Mouse (Mus musculus) neural tube, embryonic 13.5 days (tissue): ENCODE measurements at regions not wholly inside any gene's neighbourhood (a gene's known extent, or its start where the extent isn't known, plus 50 kb on each side); places are given as distances from the start of the nearest gene placed in this dataset.
A peak's percentile ranks its signal among the peaks of the same experiment; 100 is the strongest.

ENCODE experiments used
- ATAC-seq: fragments of 200-750 bp; cut with Nextera tagmentation; 2 replicates; pipeline ENCODE4 v1.8.0; 2017; ENCODE audit warnings: low read depth, mild to moderate bottlenecking, moderate TSS enrichment, moderate library complexity
- H3K27ac ChIP-seq: fragments of 300-500 bp; sonication (generic); replicated peaks from 2 replicates; pipeline ENCODE4 v1.5.1; 2015; ENCODE audit warnings: moderate library complexity, mild to moderate bottlenecking, inconsistent platforms
- H3K27me3 ChIP-seq: fragments of 300-500 bp; sonication (generic); 2 replicates; pipeline ENCODE4 v1.6.1; 2015; ENCODE audit warnings: mild to moderate bottlenecking, inconsistent platforms
- H3K36me3 ChIP-seq: fragments of 300-500 bp; sonication (generic); 2 replicates; pipeline ENCODE4 v1.6.1; 2015; ENCODE audit warnings: mild to moderate bottlenecking, inconsistent platforms
- H3K4me1 ChIP-seq: fragments of 300-500 bp; sonication (generic); replicated peaks from 2 replicates; pipeline ENCODE4 v1.6.1; 2015; ENCODE audit warnings: inconsistent platforms
- H3K4me2 ChIP-seq: fragments of 300-500 bp; sonication (generic); 2 replicates; pipeline ENCODE4 v1.6.1; 2015; ENCODE audit warnings: inconsistent platforms, mild to moderate bottlenecking, moderate library complexity
- H3K4me3 ChIP-seq: fragments of 300-500 bp; sonication (generic); 2 replicates; pipeline ENCODE4 v1.5.1; 2015; ENCODE audit warnings: mild to moderate bottlenecking, inconsistent platforms
- H3K9ac ChIP-seq: fragments of 300-500 bp; sonication (generic); 2 replicates; pipeline ENCODE4 v1.6.1; 2015; ENCODE audit warnings: moderate library complexity, mild to moderate bottlenecking, inconsistent platforms
- H3K9me3 ChIP-seq: fragments of 300-500 bp; sonication (generic); 2 replicates; pipeline ENCODE4 v1.6.1; 2016; ENCODE audit warnings: inconsistent platforms
- WGBS: fragments of 180-500 bp; shearing (Covaris S2); methylation state at CpG from one replicate; pipeline ENCODE4 v1.1.7; 2015; 5-methylcytosine and 5-hydroxymethylcytosine counted together

DNA sequence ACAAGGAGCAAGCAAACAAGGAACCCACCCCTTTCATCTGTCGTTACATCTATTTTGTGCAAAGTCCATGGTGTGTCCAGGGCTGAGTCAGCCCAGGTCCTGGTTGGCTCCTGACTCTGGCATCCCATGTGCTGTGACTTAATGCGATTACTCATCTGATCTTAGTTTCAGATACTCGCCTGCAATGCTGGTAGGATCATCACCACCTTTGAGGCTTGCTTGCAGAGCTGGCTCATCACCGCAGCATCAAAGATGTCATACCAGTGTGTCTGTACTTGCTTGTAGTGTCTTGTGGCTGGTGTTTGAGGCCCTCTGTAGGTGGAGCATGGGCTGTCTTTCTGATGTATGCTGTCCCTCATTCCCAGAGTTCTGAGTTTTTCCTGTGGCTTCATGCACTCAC lies 93.0 kb upstream of the Irf2bp2 start:
- no peaks in the 10 kb centered on the region for H3K36me3 ChIP-seq
- 90% methylated on average over 4 of the region's 4 CpGs for WGBS
- ATAC-seq, result no peak
- H3K27ac ChIP-seq, result no peak overlapping the region
- no peak overlapping the region for H3K4me2 ChIP-seq
- H3K4me3 ChIP-seq, result no peak overlapping the region
- no peak overlapping the region for H3K9ac ChIP-seq
- H3K9me3 ChIP-seq, result no peaks in the 10 kb centered on the region
- H3K27me3 ChIP-seq, result no peaks in the 10 kb centered on the region
- no peaks in the 10 kb centered on the region for H3K4me1 ChIP-seq

GRCm38 (mm10) chr8:126685365-126685764 lies 91.6 kb upstream of the Irf2bp2 start:
- Histone ChIP-seq H3K4me3 (no peak overlapping the region), H3K9ac (no peak overlapping the region), H3K4me1 (no peaks in the 10 kb centered on the region), H3K36me3 (no peaks in the 10 kb centered on the region), H3K27me3 (no peaks in the 10 kb centered on the region), H3K4me2 (no peak overlapping the region), H3K9me3 (no peaks in the 10 kb centered on the region), H3K27ac (no peak overlapping the region)
- WGBS, result 79% methylated on average over 6 of the region's 6 CpGs
- no peak for ATAC-seq

DNA sequence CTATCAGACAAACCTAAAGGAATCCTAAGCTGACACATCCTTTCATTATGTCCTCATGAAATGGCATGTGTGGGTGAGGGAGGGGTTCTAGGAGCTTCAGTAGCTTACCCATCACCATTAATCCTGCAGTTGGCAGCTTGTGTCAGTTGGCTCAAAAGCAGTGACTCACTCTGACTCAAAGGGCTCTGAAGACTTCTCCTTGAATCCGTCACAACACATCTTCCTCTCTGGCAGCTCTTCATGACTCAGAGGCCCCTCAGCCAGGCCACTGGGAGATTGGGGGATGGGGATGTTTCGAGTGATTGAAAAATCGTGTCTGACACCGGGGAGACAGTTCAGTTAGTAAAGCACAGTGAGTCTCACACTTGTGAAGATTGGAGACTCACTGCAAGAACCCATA lies 90.2 kb upstream of the Irf2bp2 start:
- Histone ChIP-seq H3K36me3 (no peaks in the 10 kb centered on the region), H3K27ac (no peak overlapping the region), H3K4me2 (no peak overlapping the region), H3K4me1 (peaks cover under 1% of the 10 kb centered on the region; the same call in 1 of the 2 replicates), H3K4me3 (no peak overlapping the region), H3K27me3 (no peaks in the 10 kb centered on the region), H3K9ac (no peak overlapping the region), H3K9me3 (no peaks in the 10 kb centered on the region)
- WGBS, result 67% methylated on average over 4 of the region's 4 CpGs
- ATAC-seq, result no peak

GRCm38 (mm10) chr8:126683555-126683947 lies 89.8 kb upstream of the Irf2bp2 start:
- no peak for ATAC-seq
- Histone ChIP-seq H3K36me3 (no peaks in the 10 kb centered on the region), H3K4me3 (no peak overlapping the region), H3K4me1 (peaks cover 4% of the 10 kb centered on the region), H3K9ac (no peak overlapping the region), H3K4me2 (no peak overlapping the region), H3K27me3 (no peaks in the 10 kb centered on the region), H3K9me3 (no peaks in the 10 kb centered on the region), H3K27ac (no peak overlapping the region)
- 93% methylated on average over 2 of the region's 2 CpGs for WGBS

GRCm38 (mm10) chr8:126682817-126683554 lies 89.2 kb upstream of the Irf2bp2 start:
- Histone ChIP-seq H3K36me3 (no peaks in the 10 kb centered on the region), H3K9me3 (no peaks in the 10 kb centered on the region), H3K4me2 (no peak overlapping the region), H3K4me1 (peaks cover 10% of the 10 kb centered on the region), H3K9ac (no peak overlapping the region), H3K27ac (no peak overlapping the region), H3K27me3 (no peaks in the 10 kb centered on the region), H3K4me3 (no peak overlapping the region)
- WGBS, result 85% methylated on average over 9 of the region's 9 CpGs
- ATAC-seq, result no peak

- Histone ChIP-seq H3K27ac (no peak overlapping the region), H3K4me1 (peaks cover 17% of the 10 kb centered on the region), H3K4me2 (no peak overlapping the region), H3K4me3 (no peak overlapping the region), H3K36me3 (no peaks in the 10 kb centered on the region), H3K27me3 (no peaks in the 10 kb centered on the region), H3K9ac (no peak overlapping the region), H3K9me3 (no peaks in the 10 kb centered on the region)
- no peak for ATAC-seq
- WGBS, result 63% methylated on average over 6 of the region's 6 CpGs
Observed at GRCm38 (mm10) chr8:126681948-126682651, 88.3 kb upstream of the Irf2bp2 start.

DNA sequence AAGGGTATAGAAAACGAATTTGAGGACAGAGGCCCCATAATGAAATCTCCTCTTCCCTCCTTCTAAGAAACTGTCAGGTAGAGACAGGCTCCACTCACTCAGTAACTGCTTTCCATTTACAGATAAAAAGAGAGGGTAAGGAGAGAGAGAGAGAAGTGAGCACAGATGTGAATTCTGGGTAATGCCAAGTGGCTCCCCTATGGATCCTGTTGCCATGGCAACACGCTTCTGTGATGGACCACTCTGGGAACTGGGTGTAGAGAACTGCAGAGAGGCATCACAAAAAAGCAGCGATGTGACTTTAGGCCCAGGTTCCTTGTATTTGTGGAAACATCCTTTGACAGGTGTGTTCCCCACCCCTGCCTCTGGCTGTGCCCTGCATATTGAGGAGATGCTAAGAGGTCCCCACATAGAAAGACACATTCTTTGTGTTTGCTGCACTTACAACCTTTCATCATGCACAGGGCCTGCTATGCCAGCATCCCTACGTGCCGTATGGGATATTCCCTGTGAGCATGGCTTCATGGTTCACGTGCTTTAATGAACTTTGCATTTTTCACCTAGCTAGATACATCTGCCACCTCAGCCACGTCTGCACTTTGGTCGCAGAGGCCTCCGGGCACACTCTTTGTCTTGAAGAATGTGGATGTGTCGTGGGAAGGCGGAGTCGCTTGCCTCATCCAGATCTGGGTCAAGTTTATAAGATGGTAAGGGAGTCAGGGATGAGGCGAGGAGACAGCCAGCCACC lies 84.4 kb upstream of the Irf2bp2 start:
- no peak overlapping the region for H3K4me3 ChIP-seq
- no peak overlapping the region; the same call in 1 of the 2 replicates for H3K9ac ChIP-seq
- H3K9me3 ChIP-seq, result no peaks in the 10 kb centered on the region
- H3K27ac ChIP-seq, result peak overlapping the region; percentile 85
- peak; percentile 83 for ATAC-seq
- peaks cover 17% of the 10 kb centered on the region for H3K4me1 ChIP-seq
- WGBS, result 59% methylated on average over 13 of the region's 13 CpGs
- H3K36me3 ChIP-seq, result no peaks in the 10 kb centered on the region
- H3K27me3 ChIP-seq, result no peaks in the 10 kb centered on the region
- H3K4me2 ChIP-seq, result no peak overlapping the region

DNA sequence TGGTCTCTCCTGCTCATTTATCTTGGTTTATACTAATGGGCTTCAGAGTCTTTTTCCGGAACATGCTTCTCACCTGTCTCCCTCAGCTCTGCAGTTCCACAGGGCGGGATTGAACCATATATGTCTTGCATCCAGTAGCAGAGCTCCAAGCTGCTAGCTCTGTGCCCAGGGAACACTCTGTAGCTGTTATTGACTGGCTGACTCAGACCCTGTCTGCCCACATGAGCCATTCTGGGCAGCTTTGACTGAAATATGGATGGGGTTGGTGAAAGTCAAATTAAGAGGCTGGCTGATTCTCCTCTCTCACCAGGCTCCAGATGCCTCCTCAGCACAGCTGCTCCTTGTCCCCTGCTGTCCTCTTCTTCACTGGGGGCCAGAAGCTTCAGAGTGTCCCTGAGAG lies 81.4 kb upstream of the Irf2bp2 start:
- no peak for ATAC-seq
- no peak overlapping the region for H3K9ac ChIP-seq
- no peak overlapping the region for H3K27ac ChIP-seq
- H3K36me3 ChIP-seq, result no peaks in the 10 kb centered on the region
- no peak overlapping the region for H3K4me3 ChIP-seq
- no peaks in the 10 kb centered on the region for H3K27me3 ChIP-seq
- WGBS, result 88% methylated on average over 2 of the region's 2 CpGs
- H3K4me2 ChIP-seq, result no peak overlapping the region
- H3K9me3 ChIP-seq, result no peaks in the 10 kb centered on the region
- H3K4me1 ChIP-seq, result peaks cover 18% of the 10 kb centered on the region

GRCm38 (mm10) chr8:126673038-126673740 lies 79.4 kb upstream of the Irf2bp2 start:
- no peak overlapping the region for H3K27ac ChIP-seq
- H3K27me3 ChIP-seq, result no peaks in the 10 kb centered on the region
- no peaks in the 10 kb centered on the region for H3K9me3 ChIP-seq
- no peak overlapping the region for H3K4me3 ChIP-seq
- no peak for ATAC-seq
- H3K9ac ChIP-seq, result no peak overlapping the region
- H3K4me1 ChIP-seq, result peaks cover 29% of the 10 kb centered on the region
- H3K36me3 ChIP-seq, result no peaks in the 10 kb centered on the region
- H3K4me2 ChIP-seq, result no peak overlapping the region
- 70% methylated on average over 9 of the region's 9 CpGs for WGBS

DNA sequence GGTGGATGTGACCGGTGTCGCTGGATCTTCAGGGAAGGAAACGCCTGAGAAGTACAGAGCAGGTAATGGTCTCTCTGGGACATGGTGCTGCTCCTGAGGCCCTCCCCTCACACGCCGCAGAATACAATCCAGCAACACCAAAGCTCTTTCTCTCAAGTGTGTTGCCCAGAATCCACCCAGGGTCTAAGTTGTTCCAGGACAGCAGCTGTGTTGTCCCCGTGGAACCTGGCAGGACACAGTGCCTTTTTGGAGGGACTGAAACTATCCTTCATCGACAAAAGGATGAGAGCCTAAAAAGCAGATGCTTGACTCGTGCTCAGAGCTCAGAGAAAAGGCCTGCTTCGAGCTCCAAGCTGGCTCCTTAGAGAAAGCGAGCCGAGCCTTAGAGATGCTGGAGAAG lies 77.8 kb upstream of the Irf2bp2 start:
- Histone ChIP-seq H3K4me1 (peaks cover 36% of the 10 kb centered on the region), H3K27me3 (no peaks in the 10 kb centered on the region), H3K9ac (no peak overlapping the region), H3K27ac (no peak overlapping the region), H3K4me3 (no peak overlapping the region), H3K9me3 (no peaks in the 10 kb centered on the region), H3K4me2 (no peak overlapping the region), H3K36me3 (no peaks in the 10 kb centered on the region)
- WGBS, result 90% methylated on average over 11 of the region's 11 CpGs
- ATAC-seq, result no peak

- Histone ChIP-seq H3K9ac (no peak overlapping the region), H3K27ac (no peak overlapping the region), H3K4me1 (peaks cover 53% of the 10 kb centered on the region), H3K4me3 (no peak overlapping the region), H3K36me3 (no peaks in the 10 kb centered on the region), H3K27me3 (no peaks in the 10 kb centered on the region), H3K9me3 (no peaks in the 10 kb centered on the region), H3K4me2 (no peak overlapping the region)
- 84% methylated on average over 9 of the region's 9 CpGs for WGBS
- ATAC-seq, result no peak
Observed at GRCm38 (mm10) chr8:126669919-126670318, 76.1 kb upstream of the Irf2bp2 start.

GRCm38 (mm10) chr8:126669154-126669553 lies 75.4 kb upstream of the Irf2bp2 start:
- H3K27ac ChIP-seq, result peak overlapping the region; percentile 99; the same call in 1 of the 2 replicates
- no peak for ATAC-seq
- H3K27me3 ChIP-seq, result no peaks in the 10 kb centered on the region
- H3K36me3 ChIP-seq, result no peaks in the 10 kb centered on the region
- no peaks in the 10 kb centered on the region for H3K9me3 ChIP-seq
- 69% methylated on average over 6 of the region's 6 CpGs for WGBS
- H3K4me2 ChIP-seq, result no peak overlapping the region
- no peak overlapping the region for H3K4me3 ChIP-seq
- H3K9ac ChIP-seq, result no peak overlapping the region
- H3K4me1 ChIP-seq, result peaks cover 60% of the 10 kb centered on the region
